Mouse (Mus musculus) neural tube, embryonic 12.5 days (tissue): ENCODE measurements around the gene Zbtb39. TPM values are rescaled to one million over a fixed set of nuclear protein-coding genes. Genes with fewer than 3 reads are reported as not detected.

Experiments
- ATAC-seq: fragments of 200-750 bp; cut with Nextera tagmentation; 2 replicates; pipeline ENCODE4 v1.8.0; 2017; ENCODE audit warnings: low read depth, mild to moderate bottlenecking, moderate TSS enrichment, moderate library complexity; ENCODE audit not compliant: low FRiP score
- H3K27ac ChIP-seq: fragments of 300-500 bp; sonication (generic); 2 replicates; pipeline ENCODE4 v1.5.1; 2016
- H3K27me3 ChIP-seq: fragments of 300-500 bp; sonication (generic); replicated peaks from 2 replicates; pipeline ENCODE4 v1.6.1; 2016; ENCODE audit warnings: mild to moderate bottlenecking
- H3K36me3 ChIP-seq: fragments of 300-500 bp; sonication (generic); 2 replicates; pipeline ENCODE4 v1.6.1; 2016; ENCODE audit warnings: mild to moderate bottlenecking
- H3K4me1 ChIP-seq: fragments of 300-500 bp; sonication (generic); 2 replicates; pipeline ENCODE4 v1.6.1; 2016
- H3K4me2 ChIP-seq: fragments of 300-500 bp; sonication (generic); replicated peaks from 2 replicates; pipeline ENCODE4 v1.6.1; 2016; ENCODE audit warnings: mild to moderate bottlenecking
- H3K4me3 ChIP-seq: fragments of 300-500 bp; sonication (generic); 2 replicates; pipeline ENCODE4 v1.5.1; 2016
- H3K9ac ChIP-seq: fragments of 300-500 bp; sonication (generic); 2 replicates; pipeline ENCODE4 v1.6.1; 2016; ENCODE audit warnings: mild to moderate bottlenecking
- H3K9me3 ChIP-seq: fragments of 300-500 bp; sonication (generic); 2 replicates; pipeline ENCODE4 v1.6.1; 2016; ENCODE audit warnings: mild to moderate bottlenecking
- WGBS: fragments of 180-500 bp; shearing (Covaris S2); methylation state at CpG from one replicate; pipeline ENCODE4 v1.1.7; 2016; 5-methylcytosine and 5-hydroxymethylcytosine counted together
- polyA plus RNA-seq: library from polyadenylated mRNA; unstranded; fragments of >200 nt; fragmentation: Nextera tagmentation; extraction: Ambion mirVana; gene quantifications from 2 replicates; pipeline ENCODE4 v1.2.1, GENCODE M21; 2016

Gene Zbtb39
- polyA plus RNA-seq, 1 experiment from 2014 or later, result 4.9 TPM

DNA sequence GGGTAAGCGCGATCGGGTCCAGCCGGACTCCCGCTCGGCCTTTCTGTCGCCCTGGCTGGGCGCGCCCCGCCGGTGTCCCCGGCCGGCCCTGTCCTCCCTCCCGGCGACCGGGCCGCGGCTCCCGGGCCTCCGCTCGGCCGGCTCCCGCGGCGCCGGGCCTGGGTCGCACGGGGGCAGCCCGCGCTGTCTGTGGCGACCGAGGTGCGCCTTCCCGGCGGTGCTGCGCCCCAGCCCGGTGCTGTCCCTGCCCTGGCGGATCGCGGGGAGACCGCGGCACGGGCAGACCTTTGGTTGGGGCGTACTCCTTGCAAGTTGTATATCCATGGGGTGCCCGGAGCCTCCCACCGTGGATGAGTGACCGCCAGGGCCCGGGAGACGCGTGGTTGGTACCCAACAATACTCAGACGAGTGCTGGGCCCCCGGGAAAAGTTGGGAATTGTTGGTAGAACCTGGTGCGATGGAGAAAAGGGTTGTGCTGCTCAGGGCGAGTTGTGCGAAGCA, 373 bp downstream of the Zbtb39 start:
- no peaks in the 10 kb centered on the region for H3K9me3 ChIP-seq
- WGBS, result under 1% methylated on average over 49 of the region's 55 CpGs
- H3K4me2 ChIP-seq, result peak overlapping the region; percentile 84
- ATAC-seq, result peak; percentile 73
- peak overlapping the region; percentile 50; the same call in 1 of the 2 replicates for H3K27ac ChIP-seq
- H3K4me3 ChIP-seq, result peak overlapping the region; percentile 99
- H3K9ac ChIP-seq, result peak overlapping the region; percentile 96
- H3K36me3 ChIP-seq, result peaks cover 34% of the 10 kb centered on the region
- H3K27me3 ChIP-seq, result no peaks in the 10 kb centered on the region
- H3K4me1 ChIP-seq, result peaks cover 14% of the 10 kb centered on the region

DNA sequence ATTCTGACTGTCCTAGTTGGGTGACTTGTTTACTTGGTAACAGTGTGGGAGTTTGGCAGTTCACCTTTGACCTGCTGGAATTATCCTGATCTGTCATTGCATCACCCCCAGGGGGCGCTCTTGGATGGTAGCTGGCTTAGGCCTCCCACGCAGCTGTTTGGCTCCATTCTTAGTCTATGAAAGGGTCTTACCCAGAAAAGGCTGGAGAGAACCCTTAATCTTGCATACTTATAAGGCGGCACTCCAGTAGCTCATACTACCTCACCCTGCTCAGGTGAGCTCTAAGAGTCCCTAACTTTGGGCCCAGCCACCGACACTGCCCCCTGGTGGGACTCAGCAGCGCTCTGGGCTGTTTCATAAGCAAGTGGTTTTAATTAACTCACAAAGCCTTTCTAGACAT, 5.3 kb downstream of the Zbtb39 start:
- WGBS, result 68% methylated on average over 5 of the region's 5 CpGs
- Histone ChIP-seq H3K27me3 (no peaks in the 10 kb centered on the region), H3K36me3 (peaks cover 72% of the 10 kb centered on the region), H3K27ac (no peak overlapping the region), H3K9me3 (no peaks in the 10 kb centered on the region), H3K4me2 (no peak overlapping the region), H3K4me1 (peaks cover 32% of the 10 kb centered on the region), H3K9ac (no peak overlapping the region), H3K4me3 (no peak overlapping the region)
- ATAC-seq, result no peak

DNA sequence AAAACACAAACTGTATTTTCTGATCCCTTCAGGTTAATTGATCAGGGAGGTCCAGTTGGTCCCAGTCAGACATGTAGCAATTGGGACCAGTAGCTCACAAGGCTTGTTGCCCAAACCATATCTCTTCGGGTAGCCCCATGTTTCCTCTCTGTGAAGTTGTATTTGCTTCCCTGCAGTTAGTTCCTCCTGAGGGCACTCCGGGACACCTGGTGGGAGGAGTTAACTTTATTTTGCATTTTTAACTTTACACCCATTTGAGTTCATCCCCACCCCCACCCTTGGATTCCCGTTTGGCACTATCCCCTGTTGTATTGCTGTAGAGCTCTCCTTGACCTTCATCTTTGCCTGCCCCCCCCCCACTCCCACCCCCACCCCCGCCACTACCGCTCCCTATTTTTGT, 6.5 kb downstream of the Zbtb39 start:
- Histone ChIP-seq H3K27ac (no peak overlapping the region), H3K4me2 (no peak overlapping the region), H3K9ac (no peak overlapping the region), H3K4me1 (peaks cover 30% of the 10 kb centered on the region), H3K9me3 (no peaks in the 10 kb centered on the region), H3K4me3 (no peak overlapping the region), H3K27me3 (no peaks in the 10 kb centered on the region), H3K36me3 (peaks cover 72% of the 10 kb centered on the region)
- no peak for ATAC-seq
- WGBS, result 84% methylated on average over 5 of the region's 5 CpGs

DNA sequence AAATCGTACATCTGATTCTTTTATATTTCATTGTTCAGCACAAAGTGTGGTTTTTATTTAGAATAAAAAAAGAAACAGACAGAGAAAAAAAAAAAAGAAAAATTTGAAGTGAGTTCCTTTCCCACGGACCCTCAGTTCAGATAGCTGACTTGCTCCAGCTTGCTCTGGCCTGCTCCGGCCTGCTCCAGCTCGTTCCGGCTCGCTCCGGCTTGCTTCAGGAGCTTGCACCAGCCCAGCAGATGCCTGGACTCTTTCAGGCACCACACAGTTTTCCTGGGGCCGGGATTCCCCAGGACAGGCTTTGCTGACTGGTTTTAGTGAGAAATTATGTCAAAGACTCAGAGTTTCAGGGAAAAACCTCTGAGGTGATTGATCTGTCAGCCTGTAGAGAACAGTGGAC, 7.9 kb downstream of the Zbtb39 start:
- Histone ChIP-seq H3K4me3 (no peak overlapping the region), H3K4me2 (no peak overlapping the region), H3K9me3 (no peaks in the 10 kb centered on the region), H3K36me3 (peaks cover 62% of the 10 kb centered on the region), H3K4me1 (peaks cover 26% of the 10 kb centered on the region), H3K27ac (no peak overlapping the region), H3K27me3 (no peaks in the 10 kb centered on the region), H3K9ac (no peak overlapping the region)
- WGBS, result 91% methylated on average over 8 of the region's 8 CpGs
- ATAC-seq, result no peak

DNA sequence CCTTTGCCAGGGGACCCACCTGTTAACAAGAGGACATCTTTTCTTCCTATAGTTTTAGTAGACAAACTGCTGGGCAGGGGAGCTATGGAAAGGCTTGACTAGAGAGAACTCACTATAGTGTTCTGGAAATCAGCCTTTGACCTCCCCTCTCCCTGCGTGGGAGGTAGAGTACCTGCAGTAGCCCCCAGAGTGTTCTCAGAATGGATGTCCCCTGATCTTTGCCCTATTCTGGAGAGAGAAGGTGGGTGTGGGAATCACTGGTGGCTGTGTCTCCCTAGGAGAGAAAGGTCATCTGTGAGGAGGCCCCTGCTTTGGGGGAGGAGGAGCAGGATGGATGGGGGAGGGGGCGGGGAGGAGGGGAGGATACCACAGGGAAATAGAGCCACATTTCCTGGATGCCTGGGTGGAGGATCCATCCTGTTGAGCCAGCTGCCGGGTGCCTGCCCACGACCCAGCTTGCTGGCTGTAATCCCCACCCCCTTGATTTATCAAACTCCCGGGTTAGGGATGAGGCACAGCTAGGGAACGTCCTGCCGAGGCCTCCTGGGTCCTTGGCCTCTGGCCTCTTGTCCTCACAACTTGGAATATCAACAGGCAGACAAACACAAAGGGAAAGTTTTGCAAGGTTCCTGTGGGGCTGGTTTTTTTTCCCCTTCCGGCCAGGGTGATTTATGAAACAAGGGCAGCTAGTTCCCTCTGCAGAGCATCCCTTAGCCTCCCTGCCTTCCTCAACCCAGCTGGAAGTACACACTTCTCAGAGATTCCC, 9.7 kb downstream of the Zbtb39 start:
- no peak overlapping the region for H3K9ac ChIP-seq
- peak overlapping the region; percentile 37 for H3K4me2 ChIP-seq
- ATAC-seq, result no peak
- 5% methylated on average over 8 of the region's 8 CpGs for WGBS
- H3K4me3 ChIP-seq, result no peak overlapping the region
- no peaks in the 10 kb centered on the region for H3K9me3 ChIP-seq
- H3K27me3 ChIP-seq, result no peaks in the 10 kb centered on the region
- H3K4me1 ChIP-seq, result peaks cover 26% of the 10 kb centered on the region
- peaks cover 44% of the 10 kb centered on the region for H3K36me3 ChIP-seq
- H3K27ac ChIP-seq, result no peak overlapping the region

- ATAC-seq, result no peak
- Histone ChIP-seq H3K4me1 (peaks cover 26% of the 10 kb centered on the region), H3K27me3 (no peaks in the 10 kb centered on the region), H3K9me3 (no peaks in the 10 kb centered on the region), H3K4me3 (no peak overlapping the region), H3K27ac (no peak overlapping the region), H3K4me2 (peak overlapping the region; percentile 37), H3K9ac (no peak overlapping the region), H3K36me3 (peaks cover 33% of the 10 kb centered on the region)
- 50% methylated on average over 24 of the region's 24 CpGs for WGBS
Observed at GRCm38 (mm10) chr10:127750136-127750777, 10.9 kb downstream of the Zbtb39 start.

DNA sequence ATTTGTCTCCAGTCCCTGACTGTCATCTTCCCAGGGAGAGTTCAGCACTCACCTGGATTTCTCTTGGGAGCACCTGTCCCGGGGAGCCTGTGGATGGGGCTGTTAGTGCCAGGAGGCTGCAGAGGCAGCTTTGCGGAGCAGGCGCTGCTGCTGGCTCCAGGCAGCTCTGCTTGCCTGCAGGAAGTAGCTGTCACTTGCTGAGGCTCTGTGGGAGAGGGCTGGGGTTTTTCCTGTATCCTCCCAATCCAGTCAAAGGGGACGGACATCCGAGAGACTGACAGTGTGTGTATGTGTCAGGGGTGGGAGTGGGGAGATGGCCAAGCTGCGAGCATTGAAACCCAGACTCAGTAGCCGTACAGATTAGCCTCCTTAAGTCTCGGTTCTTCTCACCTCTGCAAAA, 12.2 kb downstream of the Zbtb39 start, which contains the start of gene Gpr182:
Gene Gpr182 (minus strand): TSS at position 185 of the 400 bp plus-strand sequence.
- no peak for ATAC-seq
- no peak within 1 kb of the TSS for H3K9ac ChIP-seq
- H3K4me1 ChIP-seq, result peaks cover 26% of the 10 kb centered on the region
- H3K27ac ChIP-seq, result no peak within 1 kb of the TSS
- no peaks in the 10 kb centered on the region for H3K9me3 ChIP-seq
- no peak within 1 kb of the TSS for H3K4me3 ChIP-seq
- H3K36me3 ChIP-seq, result peaks cover 21% of the 10 kb centered on the region
- H3K27me3 ChIP-seq, result no peaks in the 10 kb centered on the region
- H3K4me2 ChIP-seq, result peak within 1 kb of the TSS; percentile 37
- WGBS, result 67% methylated on average over 8 of the region's 8 CpGs

DNA sequence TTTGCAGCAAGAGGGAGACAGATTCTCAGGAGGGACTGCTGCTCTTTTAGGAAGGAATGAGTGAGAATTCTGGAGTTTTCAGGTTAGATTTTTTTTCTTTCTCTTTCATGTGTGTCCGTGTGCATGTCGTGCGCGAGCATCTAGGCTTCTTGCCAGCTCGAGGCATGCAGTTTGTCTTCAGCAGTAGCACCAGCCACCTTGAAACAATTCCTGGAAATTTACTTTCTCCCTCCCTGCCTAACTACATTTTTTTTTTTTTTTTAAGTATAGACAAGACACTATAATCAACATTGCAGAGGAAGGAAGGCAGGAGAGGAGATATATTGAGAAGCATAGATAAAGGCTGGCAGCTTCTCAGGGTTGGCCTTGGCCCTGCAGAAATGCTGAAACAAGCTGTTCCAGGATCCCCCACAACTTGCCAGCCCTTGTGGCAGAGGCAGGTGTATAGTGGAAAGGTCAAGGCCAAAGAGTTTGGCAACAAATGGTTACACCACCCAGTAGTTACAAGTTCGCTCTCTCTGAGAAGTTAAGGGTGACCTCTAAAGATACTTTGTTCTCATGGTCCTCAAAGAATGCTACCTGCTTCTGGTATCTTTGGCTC, 15.3 kb downstream of the Zbtb39 start:
- no peak for ATAC-seq
- H3K9me3 ChIP-seq, result 0 out of 2 replicates have a peak, but pooled peaks cover 2% of the 10 kb centered on the region
- no peaks in the 10 kb centered on the region for H3K27me3 ChIP-seq
- WGBS, result 85% methylated on average over 6 of the region's 6 CpGs
- no peak overlapping the region for H3K4me2 ChIP-seq
- H3K4me1 ChIP-seq, result 0 out of 2 replicates have a peak, but pooled peaks cover 8% of the 10 kb centered on the region
- no peak overlapping the region for H3K9ac ChIP-seq
- H3K36me3 ChIP-seq, result no peaks in the 10 kb centered on the region
- no peak overlapping the region for H3K4me3 ChIP-seq
- H3K27ac ChIP-seq, result no peak overlapping the region

DNA sequence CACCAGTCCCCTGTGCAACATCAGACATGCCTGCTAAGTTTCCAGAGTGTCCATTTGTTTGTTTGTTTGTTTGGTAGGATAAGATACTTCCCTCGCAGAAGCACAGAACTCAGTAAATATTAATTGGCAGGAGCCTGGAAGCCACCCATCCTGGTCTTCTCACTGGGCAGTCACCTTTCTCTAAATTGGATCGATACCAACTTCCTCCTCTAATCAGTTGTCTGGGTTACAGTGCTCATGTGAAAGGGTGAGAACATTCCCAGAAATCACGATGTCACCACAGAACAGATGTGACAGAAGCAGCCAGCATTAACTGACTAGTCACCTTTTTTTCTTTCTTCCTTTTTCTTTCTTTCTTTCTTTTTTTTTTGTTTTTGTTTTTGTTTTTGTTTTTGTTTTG, 15.9 kb downstream of the Zbtb39 start:
- Histone ChIP-seq H3K27me3 (no peaks in the 10 kb centered on the region), H3K4me3 (no peak overlapping the region), H3K4me2 (no peak overlapping the region), H3K27ac (no peak overlapping the region), H3K9ac (no peak overlapping the region), H3K36me3 (no peaks in the 10 kb centered on the region), H3K4me1 (0 out of 2 replicates have a peak, but pooled peaks cover 2% of the 10 kb centered on the region), H3K9me3 (0 out of 2 replicates have a peak, but pooled peaks cover 2% of the 10 kb centered on the region)
- WGBS, result 81% methylated on average over 3 of the region's 3 CpGs
- no peak for ATAC-seq

- Histone ChIP-seq H3K9ac (no peak overlapping the region), H3K27me3 (no peaks in the 10 kb centered on the region), H3K4me2 (peak overlapping the region; percentile 29), H3K4me3 (no peak overlapping the region), H3K4me1 (no peaks in the 10 kb centered on the region), H3K9me3 (0 out of 2 replicates have a peak, but pooled peaks cover 2% of the 10 kb centered on the region), H3K36me3 (no peaks in the 10 kb centered on the region), H3K27ac (no peak overlapping the region)
- 43% methylated on average over 18 of the region's 18 CpGs for WGBS
- ATAC-seq, result no peak
Observed at GRCm38 (mm10) chr10:127755770-127756468, 16.6 kb downstream of the Zbtb39 start.

- H3K4me2 ChIP-seq, result no peak within 1 kb of the TSS
- WGBS, result 80% methylated on average over 9 of the region's 9 CpGs
- no peaks in the 10 kb centered on the region for H3K4me1 ChIP-seq
- H3K36me3 ChIP-seq, result no peaks in the 10 kb centered on the region
- no peak within 1 kb of the TSS for H3K9ac ChIP-seq
- H3K4me3 ChIP-seq, result no peak within 1 kb of the TSS
- H3K27ac ChIP-seq, result no peak within 1 kb of the TSS
- 0 out of 2 replicates have a peak, but pooled peaks cover 2% of the 10 kb centered on the region for H3K9me3 ChIP-seq
- no peak for ATAC-seq
- no peaks in the 10 kb centered on the region for H3K27me3 ChIP-seq
Observed at GRCm38 (mm10) chr10:127759181-127760110, 20.1 kb downstream of the Zbtb39 start, which contains the start of the genes Rdh1 and Rdh16f1. Gene Rdh1 (plus strand): TSS chr10:127759721. Gene Rdh16f1 (plus strand): TSS chr10:127759787.
